Mouse (Mus musculus) gastrocnemius, postnatal 14 days (tissue): Measurements from ENCODE around the gene Nkx6-2. TPM values are rescaled to one million over a fixed set of nuclear protein-coding genes. Genes with fewer than 3 reads are reported as not detected.

Source experiments
- DNase-seq: peaks from one replicate; pipeline ENCODE4 v3.0.0; 2021; ENCODE audit warnings: mixed read lengths
- intact Hi-C: fragments of 180-260 bp; cut with DNase I; formaldehyde crosslinking; loops from one replicate; pipeline ENCODE4 v1.15.1; 2025; ENCODE audit warnings: low total_unique reads
- long read RNA-seq, 2 experiments: library from polyadenylated mRNA; stranded (forward); transcript quantifications; one replicate each; pipeline ENCODE4 v2.0.0; 2021
- total RNA-seq, 2 experiments: library from RNA; stranded (reverse); gene quantifications; 2 replicates each; pipeline ENCODE4 v1.2.3; 2021

The Nkx6-2 gene
- not detected for total RNA-seq
- long read RNA-seq, experiment 1: 0 reads
- long read RNA-seq, experiment 2: 0 reads

- peak; percentile 47 for DNase-seq
- intact Hi-C loops: loop anchor here (2.0 kb wide), 1 partner anchor 88 kb away; no protein-coding TSS in a partner anchor
Measured at GRCm38 (mm10) chr7:139582595-139582994, at the start of gene Nkx6-2. Gene Nkx6-2 (minus strand): TSS chr7:139582797.

- DNase-seq: no peak
- intact Hi-C loops: no loop called here
Measured at GRCm38 (mm10) chr7:139625156-139625555, 42.6 kb upstream of the Nkx6-2 start.

GRCm38 (mm10) chr7:139622568-139622967 lies 40.0 kb upstream of the Nkx6-2 start:
- intact Hi-C loops: no loop called here
- DNase-seq: no peak

- intact Hi-C loops: no loop called here
- DNase-seq: peak; percentile 46
Measured at GRCm38 (mm10) chr7:139615767-139616766, 33.5 kb upstream of the Nkx6-2 start.

- no peak for DNase-seq
- intact Hi-C loops: no loop called here
Measured at GRCm38 (mm10) chr7:139610328-139610727, 27.7 kb upstream of the Nkx6-2 start.

GRCm38 (mm10) chr7:139595862-139596261 lies 13.3 kb upstream of the Nkx6-2 start:
- intact Hi-C loops: no loop called here
- no peak for DNase-seq

GRCm38 (mm10) chr7:139595311-139595710 lies 12.7 kb upstream of the Nkx6-2 start:
- intact Hi-C loops: no loop called here
- no peak for DNase-seq

DNA sequence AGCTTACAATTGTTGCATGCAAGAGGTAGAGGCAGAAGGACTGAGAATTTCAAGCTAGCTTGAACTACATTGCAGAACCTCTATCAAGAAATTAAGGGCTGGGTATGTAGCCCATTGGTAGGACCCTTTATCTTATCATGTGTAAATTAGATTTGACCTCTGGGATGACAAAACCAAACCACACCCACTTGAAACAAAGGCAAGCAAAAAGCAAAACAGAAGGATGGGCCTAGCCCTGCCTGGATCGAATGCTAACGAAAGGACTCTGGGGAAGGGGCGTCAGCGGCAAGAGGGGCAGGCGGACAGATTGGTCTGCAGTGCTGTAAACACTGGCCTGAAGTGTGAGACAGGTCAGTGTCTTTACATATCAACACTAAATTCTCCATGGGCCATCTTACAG lies 8.7 kb upstream of the Nkx6-2 start:
- intact Hi-C loops: no loop called here
- no peak for DNase-seq

- peak; percentile 24 for DNase-seq
- intact Hi-C loops: no loop called here
Measured at GRCm38 (mm10) chr7:139590302-139590701, 7.7 kb upstream of the Nkx6-2 start.

DNA sequence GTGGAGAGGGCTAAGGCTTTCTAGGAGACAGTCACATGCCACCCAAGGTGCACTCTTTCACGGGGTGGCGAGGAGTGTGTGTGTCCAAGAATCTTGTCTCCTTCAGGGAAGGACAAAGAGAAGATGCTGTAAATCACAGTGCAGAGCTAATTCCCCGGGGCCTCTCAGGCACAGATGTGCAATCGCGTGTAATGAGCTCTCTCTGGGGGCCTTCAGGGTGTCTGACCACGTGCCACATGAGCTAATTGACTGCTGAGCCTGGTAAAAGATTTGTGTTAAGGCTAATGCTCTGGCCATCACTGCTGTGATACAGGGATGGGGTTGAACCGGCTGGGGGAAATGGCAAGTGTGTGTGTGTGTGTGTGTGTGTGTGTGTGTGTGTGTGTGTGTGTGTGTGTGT lies 5.3 kb upstream of the Nkx6-2 start:
- intact Hi-C loops: no loop called here
- DNase-seq: no peak

- intact Hi-C loops: no loop called here
- no peak for DNase-seq
Measured at GRCm38 (mm10) chr7:139585183-139585821, 2.7 kb upstream of the Nkx6-2 start.

GRCm38 (mm10) chr7:139584221-139585175 lies 1.9 kb upstream of the Nkx6-2 start:
- no peak for DNase-seq
- intact Hi-C loops: no loop called here

- intact Hi-C loops: loop anchor here (2.0 kb wide), 1 partner anchor 88 kb away; no protein-coding TSS in a partner anchor
- no peak for DNase-seq
Measured at GRCm38 (mm10) chr7:139583094-139583737, 619 bp upstream of the Nkx6-2 start.

GRCm38 (mm10) chr7:139581801-139582571 lies 611 bp downstream of the Nkx6-2 start:
- intact Hi-C loops: loop anchor here (2.0 kb wide), 1 partner anchor 87 kb away; no protein-coding TSS in a partner anchor
- peak; percentile 15 for DNase-seq

DNA sequence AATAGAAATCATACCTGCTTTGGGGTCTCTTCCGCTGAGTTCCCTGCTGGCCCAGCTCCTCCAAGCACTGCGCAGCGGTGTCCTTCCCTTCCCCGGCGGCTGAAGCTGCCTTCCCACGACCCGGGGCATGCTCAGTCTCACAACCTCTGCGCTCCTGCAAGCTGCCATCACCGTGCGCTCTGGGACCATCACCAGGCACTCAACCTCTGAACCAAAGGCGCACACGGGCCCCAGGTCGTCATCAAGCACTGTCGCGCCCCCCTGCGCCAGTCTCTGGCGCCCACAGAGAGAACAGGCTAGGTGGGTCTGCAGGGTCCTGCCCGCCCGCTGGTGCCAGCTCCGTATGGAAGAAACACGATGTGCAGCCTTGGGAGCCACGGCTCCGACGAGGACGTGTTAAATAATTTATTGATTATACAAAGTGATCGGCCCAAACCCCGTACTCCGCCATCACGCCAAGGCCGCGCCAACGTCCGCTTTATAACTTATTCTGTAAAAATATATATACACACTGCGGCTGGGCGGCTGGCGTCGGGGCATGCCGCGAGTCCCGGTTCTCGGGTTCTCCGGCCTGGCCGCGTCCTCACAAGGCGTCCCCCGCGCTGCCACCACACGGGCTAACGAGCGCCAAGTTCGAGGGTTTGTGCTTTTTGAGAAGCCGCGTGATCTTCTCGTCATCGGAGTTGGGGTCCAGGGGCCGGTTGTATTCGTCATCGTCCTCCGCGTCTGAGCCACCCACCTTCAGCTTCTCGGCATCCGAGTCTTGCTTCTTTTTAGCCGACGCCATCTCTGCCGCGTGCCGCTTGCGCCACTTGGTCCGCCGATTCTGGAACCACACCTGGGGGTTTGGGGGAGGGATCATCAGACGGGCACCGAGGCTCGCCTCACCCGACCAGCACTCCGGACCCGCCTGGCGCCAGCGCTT lies 1.5 kb downstream of the Nkx6-2 start:
- no peak for DNase-seq
- intact Hi-C loops: no loop called here

DNA sequence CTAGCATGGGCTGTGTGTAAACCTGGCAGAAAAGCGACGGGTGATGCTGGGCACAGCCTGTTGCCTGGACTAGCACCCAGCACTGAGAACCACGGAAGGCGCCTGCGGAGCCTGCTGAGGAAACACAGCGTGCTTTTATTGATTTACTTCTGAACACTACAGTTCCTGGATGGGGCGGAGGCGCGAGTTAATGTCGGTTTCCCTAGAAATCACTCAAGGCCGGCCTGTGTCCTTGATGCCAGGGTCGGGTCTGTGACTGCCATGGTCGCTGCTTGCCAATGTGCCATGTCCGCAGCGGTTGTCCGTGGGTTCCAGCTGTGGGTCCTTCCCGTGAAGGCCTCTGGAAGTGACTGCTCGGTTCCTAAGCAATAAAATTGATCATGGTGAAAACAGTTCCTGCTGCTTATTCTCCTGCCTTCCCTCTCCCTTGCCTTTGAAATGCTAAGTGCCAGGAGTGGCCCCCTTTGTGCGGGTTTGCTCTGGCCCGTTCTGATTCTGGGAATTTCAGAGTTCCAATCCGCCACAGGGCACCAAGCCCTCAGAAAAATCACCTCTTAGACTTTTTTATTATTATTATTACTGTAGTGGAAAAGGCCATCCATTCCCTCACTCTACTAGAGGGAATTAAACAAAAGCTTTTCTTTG lies 3.2 kb downstream of the Nkx6-2 start:
- intact Hi-C loops: no loop called here

More for the DNA sequence above, 3.2 kb downstream of the Nkx6-2 start:
- no peak for DNase-seq
